ENCODE assay signal across 14 mouse cellular contexts in the genomic region with DNA sequence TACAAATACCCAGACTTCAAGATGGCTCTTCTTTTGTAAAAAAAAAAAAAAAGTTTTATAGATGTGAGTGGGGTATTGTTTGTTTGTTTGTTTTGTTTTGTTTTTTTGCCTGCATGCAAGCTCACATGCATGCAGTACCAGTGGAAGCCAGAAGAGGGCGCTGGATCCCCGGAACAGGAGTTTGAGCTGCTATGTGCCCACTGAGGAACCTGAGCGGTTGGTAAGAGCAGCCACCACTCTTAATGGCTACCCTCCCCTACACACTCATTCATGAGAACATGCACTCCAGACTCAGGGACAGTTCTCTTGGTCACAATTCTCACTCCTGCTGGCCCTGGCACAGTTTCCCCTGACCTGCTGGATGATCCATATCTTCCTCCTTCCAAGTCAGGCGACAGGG. TPM values are rescaled to one million over a fixed set of nuclear protein-coding genes. Genes with fewer than 3 reads are reported as not detected.
DNase-seq lines count a peak whose midpoint lies in the region; ATAC-seq and TF ChIP-seq lines count a peak whose summit lies in the region.
"Had no signal": no experiment of that assay in that cellular context is flagged by ENCODE, and none has a peak within 500 bp of the region (broad histone marks: within the 10 kb centered on the region; RNA-seq: fewer than 3 reads in every experiment).

No protein-coding gene starts in this region.

- DNase-seq in kidney, adult 2 months: no peak
- no peak for DNase-seq in kidney, adult 11 months
- no peak for DNase-seq in spleen, adult 2 months (ENCODE audit: low read depth in 1 of 2, low spot score in 2 of 2)
- DNase-seq in spleen, postnatal 14 days (ENCODE audit: low spot score in 2 of 2): no peak
- DNase-seq in ZHBTc4 (ENCODE audit: low read depth, low spot score): peak; percentile 70
- DNase-seq: adrenal gland, postnatal 25 days had no signal

- 0 out of 2 replicates have a peak, but pooled peaks cover 5% of the 10 kb centered on the region for H3K9me3 ChIP-seq in kidney, embryonic 14.5 days (ENCODE audit: control insufficient read depth, low read length)

- no peaks in the 10 kb centered on the region for H3K27me3 ChIP-seq in kidney, adult 2 months (replicated peaks; ENCODE audit: control insufficient read depth, insufficient read depth, low read length)
- H3K27me3 ChIP-seq in spleen, adult 2 months (ENCODE audit: control insufficient read depth, insufficient read depth, low read length): no peaks in the 10 kb centered on the region
- H3K27me3 ChIP-seq in small intestine, adult 2 months (ENCODE audit: control insufficient read depth, insufficient read depth, low read length): no peaks in the 10 kb centered on the region
- no peaks in the 10 kb centered on the region for H3K27me3 ChIP-seq in kidney, embryonic 14.5 days (ENCODE audit: control insufficient read depth, insufficient read depth, low read length)
- H3K27me3 ChIP-seq: forebrain, embryonic 12.5 days had no signal

- H3K4me1 ChIP-seq in kidney, adult 2 months (ENCODE audit: control insufficient read depth, insufficient read depth, low read length): no peaks in the 10 kb centered on the region
- H3K4me1 ChIP-seq in spleen, adult 2 months (ENCODE audit: control insufficient read depth, insufficient read depth, insufficient read length): no peaks in the 10 kb centered on the region
- no peaks in the 10 kb centered on the region for H3K4me1 ChIP-seq in small intestine, adult 2 months (ENCODE audit: control insufficient read depth, insufficient read depth, insufficient read length, low read length)
- no peaks in the 10 kb centered on the region for H3K4me1 ChIP-seq in kidney, embryonic 14.5 days (ENCODE audit: control insufficient read depth, insufficient read depth, low read length)
- H3K4me1 ChIP-seq: embryonic facial prominence, embryonic 10.5 days; forebrain, embryonic 12.5 days had no signal

- no peak overlapping the region for H3K4me2 ChIP-seq in kidney, embryonic 14.5 days (replicated peaks; ENCODE audit: low read depth, low read length)
- H3K4me2 ChIP-seq: forebrain, embryonic 12.5 days had no signal

- no peak overlapping the region for H3K4me3 ChIP-seq in kidney, adult 2 months (ENCODE audit: insufficient read depth, low read depth, low read length)
- no peak overlapping the region for H3K4me3 ChIP-seq in spleen, adult 2 months (ENCODE audit: extremely low read depth, insufficient read depth, insufficient read length)
- no peak overlapping the region for H3K4me3 ChIP-seq in small intestine, adult 2 months (ENCODE audit: low read depth, low read length)
- no peak overlapping the region for H3K4me3 ChIP-seq in kidney, embryonic 14.5 days (ENCODE audit: low read length)
- H3K4me3 ChIP-seq: embryonic facial prominence, embryonic 10.5 days; forebrain, embryonic 12.5 days had no signal

- ATAC-seq in kidney, embryonic 14.5 days (ENCODE audit: low FRiP score, low TSS enrichment): no peak
- ATAC-seq: inflammation-experienced regulatory T-cells, adult 6 months had no signal

- WGBS in kidney, adult 2 months: 62% methylated on average over 4 of the region's 4 CpGs
- 72% methylated on average over 4 of the region's 4 CpGs for WGBS in spleen, adult 2 months
- 66% methylated on average over 4 of the region's 4 CpGs for WGBS in small intestine, adult 2 months
- WGBS in kidney, embryonic 14.5 days: 61% methylated on average over 4 of the region's 4 CpGs

- TF ChIP-seq POLR2A in kidney, adult 2 months (IDR thresholded peaks at IDR 0.05; ENCODE audit: low read depth, low read length): no peak
- no peak for TF ChIP-seq POLR2A in spleen, adult 2 months (IDR thresholded peaks at IDR 0.05; ENCODE audit: low read depth, low read length)
- TF ChIP-seq POLR2A in small intestine, adult 2 months (IDR thresholded peaks at IDR 0.05; ENCODE audit: low read depth, low read length): no peak

- H3K27ac ChIP-seq in kidney, adult 2 months (ENCODE audit: insufficient read depth, low read depth, low read length): no peak overlapping the region
- H3K27ac ChIP-seq in spleen, adult 2 months (ENCODE audit: insufficient read depth, low read length): no peak overlapping the region
- H3K27ac ChIP-seq in small intestine, adult 2 months (ENCODE audit: insufficient read depth, low read depth, low read length): no peak overlapping the region
- no peak overlapping the region for H3K27ac ChIP-seq in kidney, embryonic 14.5 days (ENCODE audit: low read depth, low read length)
- H3K27ac ChIP-seq: embryonic facial prominence, embryonic 10.5 days; forebrain, embryonic 12.5 days; macrophage had no signal

- no peak overlapping the region for H3K9ac ChIP-seq in kidney, embryonic 14.5 days (ENCODE audit: low read depth, low read length)
- H3K9ac ChIP-seq: forebrain, embryonic 12.5 days had no signal

- no peaks in the 10 kb centered on the region for H3K36me3 ChIP-seq in kidney, adult 2 months (ENCODE audit: control insufficient read depth, insufficient read depth, low read length)
- no peaks in the 10 kb centered on the region for H3K36me3 ChIP-seq in spleen, adult 2 months (ENCODE audit: control insufficient read depth, insufficient read depth, low read length)
- peaks cover 7% of the 10 kb centered on the region; the same call in 1 of the 2 replicates for H3K36me3 ChIP-seq in small intestine, adult 2 months (ENCODE audit: control insufficient read depth, insufficient read depth, low read length)
- H3K36me3 ChIP-seq in kidney, embryonic 14.5 days (ENCODE audit: control insufficient read depth, insufficient read depth, low read length): peaks cover 9% of the 10 kb centered on the region; the same call in 1 of the 2 replicates

- TF ChIP-seq CTCF in kidney, adult 2 months (conservative IDR thresholded peaks at IDR 0.05; ENCODE audit: insufficient read depth, insufficient read length, low read depth, low read length): peak; percentile 31; the same call in 1 of the 2 replicates
- TF ChIP-seq CTCF in spleen, adult 2 months (IDR thresholded peaks at IDR 0.05; ENCODE audit: extremely low read depth, insufficient read depth, insufficient read length, insufficient replicate concordance): peak; percentile 4; the same call in 1 of the 2 replicates
- TF ChIP-seq CTCF in small intestine, adult 2 months (IDR thresholded peaks at IDR 0.05; ENCODE audit: extremely low read depth, insufficient read length, insufficient replicate concordance, low read depth, low read length): peak; percentile 57; the same call in 1 of the 2 replicates

RNA-seq across cellular contexts. Expression of gene Lactbl1, which starts 43.6 kb away (rescaled TPM):
- not detected in 2 replicates for polyA plus RNA-seq in kidney, adult 2 months (2012; rRNA removed)
- polyA plus RNA-seq in spleen, adult 2 months (2012; rRNA removed): 0.49 and 0.65 TPM in 2 replicates
- not detected in 2 replicates for polyA plus RNA-seq in small intestine, adult 2 months (2012; rRNA removed)
- 0.14 TPM in 1 of 2 replicates, not detected in the other for polyA plus RNA-seq in kidney, embryonic 14.5 days (2014; fragmentation: Nextera tagmentation; extraction: Ambion mirVana)
- polyA plus RNA-seq: embryonic facial prominence, embryonic 10.5 days; limb, embryonic 11.5 days; macrophage had no signal

RNA-seq across cellular contexts. Expression of gene Tex46, which starts 55.8 kb away (rescaled TPM):
- polyA plus RNA-seq in kidney, adult 2 months (2012; rRNA removed): not detected in 2 replicates
- polyA plus RNA-seq in spleen, adult 2 months (2012; rRNA removed): not detected in 2 replicates
- not detected in 2 replicates for polyA plus RNA-seq in small intestine, adult 2 months (2012; rRNA removed)
- not detected in 2 replicates for polyA plus RNA-seq in kidney, embryonic 14.5 days (2014; fragmentation: Nextera tagmentation; extraction: Ambion mirVana)
- polyA plus RNA-seq: embryonic facial prominence, embryonic 10.5 days; forebrain, embryonic 12.5 days; heart, embryonic 16.5 days; inflammation-experienced regulatory T-cells, adult 6 months; limb, embryonic 11.5 days; macrophage had no signal

Comparison
In these comparisons a context has a peak if more than half of its experiments do, and no peak if none do; other contexts are left out.
1. CTCF ChIP-seq: peak in every context shown above with its lines; median percentile 57 in small intestine, adult 2 months; 31 in kidney, adult 2 months; 4 in spleen, adult 2 months.